Mouse (Mus musculus): ENCODE results near the gene Plcg2. TPM values are rescaled to one million over a fixed set of nuclear protein-coding genes. Genes with fewer than 3 reads are reported as not detected.

Gene Plcg2
- polyA plus RNA-seq, 1 experiment from 2014 or later, result 0.50 TPM

DNA sequence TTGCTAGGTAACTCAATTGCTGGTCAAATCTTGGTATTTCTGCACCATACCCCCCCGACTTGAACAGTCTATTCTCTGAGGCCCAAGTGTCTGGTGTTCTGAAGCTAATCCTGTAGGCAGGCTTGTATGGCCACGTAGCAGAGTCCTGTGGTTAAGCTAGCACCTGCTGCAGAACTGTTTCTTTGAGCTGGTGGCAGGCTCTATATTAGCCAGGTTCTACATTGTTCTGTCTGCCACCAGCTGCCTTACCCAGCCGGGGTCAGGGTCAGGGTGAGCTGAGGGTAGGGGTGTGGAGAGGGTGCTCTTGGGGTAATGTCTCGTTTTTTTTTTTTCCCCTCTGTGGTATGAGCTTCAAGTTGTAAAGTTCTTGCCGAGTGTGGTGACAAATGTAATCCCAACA lies 31.1 kb downstream of the Plcg2 start:
- WGBS, result 78% methylated on average over 5 of the region's 5 CpGs
- H3K4me3 ChIP-seq (ENCODE audit: low read depth, low read length), result no peak overlapping the region
- H3K27ac ChIP-seq (ENCODE audit: low read depth, low read length), result no peak overlapping the region
- no peak for ATAC-seq (ENCODE audit: low read depth)
- H3K4me2 ChIP-seq (ENCODE audit: low read depth, low read length), result no peak overlapping the region
- H3K27me3 ChIP-seq (ENCODE audit: control insufficient read depth, insufficient read depth, low read length), result no peaks in the 10 kb centered on the region
- H3K9ac ChIP-seq (replicated peaks; ENCODE audit: low read depth, low read length), result no peak overlapping the region
- no peaks in the 10 kb centered on the region for H3K36me3 ChIP-seq (ENCODE audit: control insufficient read depth, insufficient read depth, low read length)
- H3K4me1 ChIP-seq (ENCODE audit: control insufficient read depth, insufficient read depth, low read length), result no peaks in the 10 kb centered on the region
- H3K9me3 ChIP-seq (ENCODE audit: control insufficient read depth, low read length), result no peaks in the 10 kb centered on the region

DNA sequence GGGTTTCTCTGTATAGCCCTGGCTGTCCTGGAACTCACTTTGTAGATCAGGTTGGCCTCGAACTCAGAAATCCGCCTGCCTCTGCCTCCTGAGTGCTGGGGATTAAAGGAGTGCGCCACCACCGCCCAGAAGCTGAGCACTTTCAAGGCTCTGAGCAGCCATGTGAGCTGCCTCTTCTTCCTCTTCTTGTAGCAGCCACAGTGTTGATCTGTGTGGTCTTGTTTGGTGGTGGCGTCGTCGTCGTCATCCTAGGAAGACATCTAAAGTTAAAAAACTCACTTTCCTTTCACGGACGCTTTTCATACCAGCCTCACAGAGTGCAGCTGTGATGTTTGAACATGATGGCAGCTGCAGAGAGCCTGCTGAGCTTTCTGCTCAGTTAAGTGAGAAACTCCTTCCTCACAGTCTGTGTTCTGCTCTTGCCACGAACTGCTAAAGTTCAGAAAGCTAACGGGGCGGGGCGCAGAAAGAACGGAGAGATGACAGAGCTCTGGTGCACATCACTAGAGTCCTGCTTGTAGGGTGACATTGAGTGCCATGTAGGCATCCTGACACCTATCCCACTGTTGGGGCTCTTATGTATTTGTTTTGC lies 34.4 kb downstream of the Plcg2 start:
- Histone ChIP-seq H3K4me2 (ENCODE audit: low read depth, low read length) (no peak overlapping the region), H3K27me3 (ENCODE audit: control insufficient read depth, insufficient read depth, low read length) (no peaks in the 10 kb centered on the region), H3K9ac (replicated peaks; ENCODE audit: low read depth, low read length) (no peak overlapping the region), H3K4me3 (ENCODE audit: low read depth, low read length) (no peak overlapping the region), H3K36me3 (ENCODE audit: control insufficient read depth, insufficient read depth, low read length) (no peaks in the 10 kb centered on the region), H3K9me3 (ENCODE audit: control insufficient read depth, low read length) (no peaks in the 10 kb centered on the region), H3K27ac (ENCODE audit: low read depth, low read length) (no peak overlapping the region), H3K4me1 (ENCODE audit: control insufficient read depth, insufficient read depth, low read length) (no peaks in the 10 kb centered on the region)
- no peak for ATAC-seq (ENCODE audit: low read depth)
- WGBS, result 90% methylated on average over 15 of the region's 15 CpGs

DNA sequence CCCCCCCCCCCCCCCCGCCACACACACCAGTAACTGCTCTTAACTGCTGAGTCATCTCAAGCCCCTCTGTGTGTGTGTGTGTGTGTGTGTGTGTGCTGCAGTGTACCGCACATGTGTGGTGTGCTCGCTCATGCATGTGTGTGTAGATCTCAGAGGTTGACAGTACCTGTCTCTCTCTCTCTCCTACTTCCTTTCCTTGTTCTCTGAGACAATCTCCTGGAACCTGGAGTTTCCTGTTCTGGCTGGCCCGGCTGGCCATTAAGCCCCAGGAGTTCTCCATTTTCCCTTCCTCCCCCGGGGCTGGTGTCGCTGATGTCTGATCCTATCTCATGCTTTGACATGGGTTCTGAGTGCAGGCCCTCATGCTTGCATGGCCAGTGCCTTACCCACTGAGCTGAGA lies 38.8 kb downstream of the Plcg2 start:
- no peaks in the 10 kb centered on the region for H3K9me3 ChIP-seq (ENCODE audit: control insufficient read depth, low read length)

DNA sequence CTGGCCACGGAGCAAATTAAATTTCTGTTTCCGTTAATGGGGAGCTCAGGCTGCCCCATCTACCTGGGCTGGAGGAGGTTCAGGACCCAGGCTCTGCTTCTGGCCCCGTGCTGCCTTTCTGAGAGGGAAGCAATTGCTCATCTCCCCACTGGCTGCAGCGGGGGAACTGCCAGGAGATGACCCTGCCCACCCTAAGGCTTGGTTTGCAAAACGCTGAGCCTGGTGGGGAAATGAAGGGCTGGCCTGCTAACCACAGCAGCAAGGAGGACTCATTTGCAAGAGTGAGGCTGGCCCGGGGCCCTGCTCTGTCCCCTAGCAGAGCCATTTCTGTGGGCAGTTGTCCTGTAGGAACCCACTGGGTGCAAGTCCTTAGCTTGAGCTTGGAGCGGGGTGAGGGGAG lies 39.7 kb downstream of the Plcg2 start:
- Histone ChIP-seq H3K4me3 (ENCODE audit: low read depth, low read length) (no peak overlapping the region), H3K9ac (replicated peaks; ENCODE audit: low read depth, low read length) (no peak overlapping the region), H3K27me3 (ENCODE audit: control insufficient read depth, insufficient read depth, low read length) (no peaks in the 10 kb centered on the region), H3K36me3 (ENCODE audit: control insufficient read depth, insufficient read depth, low read length) (no peaks in the 10 kb centered on the region), H3K4me2 (ENCODE audit: low read depth, low read length) (no peak overlapping the region), H3K27ac (ENCODE audit: low read depth, low read length) (no peak overlapping the region), H3K9me3 (ENCODE audit: control insufficient read depth, low read length) (no peaks in the 10 kb centered on the region), H3K4me1 (ENCODE audit: control insufficient read depth, insufficient read depth, low read length) (no peaks in the 10 kb centered on the region)
- 72% methylated on average over 7 of the region's 7 CpGs for WGBS
- no peak for ATAC-seq (ENCODE audit: low read depth)

More for the DNA sequence above, 38.8 kb downstream of the Plcg2 start:
- no peak overlapping the region for H3K27ac ChIP-seq (ENCODE audit: low read depth, low read length)
- no peaks in the 10 kb centered on the region for H3K4me1 ChIP-seq (ENCODE audit: control insufficient read depth, insufficient read depth, low read length)
- H3K36me3 ChIP-seq (ENCODE audit: control insufficient read depth, insufficient read depth, low read length), result no peaks in the 10 kb centered on the region
- H3K9ac ChIP-seq (replicated peaks; ENCODE audit: low read depth, low read length), result no peak overlapping the region
- 63% methylated on average over 5 of the region's 6 CpGs for WGBS
- no peaks in the 10 kb centered on the region for H3K27me3 ChIP-seq (ENCODE audit: control insufficient read depth, insufficient read depth, low read length)
- no peak for ATAC-seq (ENCODE audit: low read depth)
- H3K4me3 ChIP-seq (ENCODE audit: low read depth, low read length), result no peak overlapping the region
- no peak overlapping the region for H3K4me2 ChIP-seq (ENCODE audit: low read depth, low read length)

DNA sequence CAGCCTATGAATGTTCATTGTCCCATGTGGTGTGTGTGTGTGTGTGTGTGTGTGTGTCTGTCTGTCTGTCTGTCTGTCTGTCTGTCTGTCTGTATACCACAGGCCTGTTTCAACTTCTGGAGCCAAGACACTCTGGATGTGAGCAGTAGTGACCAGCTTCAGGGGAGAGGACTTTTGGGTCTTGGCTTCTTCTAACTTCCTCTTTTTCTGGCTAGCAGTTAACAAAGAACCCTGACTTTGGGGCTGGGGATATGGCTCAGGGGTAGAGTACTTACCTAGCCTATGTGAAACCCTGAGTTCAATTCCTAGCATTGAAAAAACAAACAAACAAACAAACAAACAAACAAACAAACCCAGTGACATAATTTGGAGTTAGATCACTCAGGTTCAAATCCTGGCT lies 44.9 kb downstream of the Plcg2 start:
- Histone ChIP-seq H3K9me3 (ENCODE audit: control insufficient read depth, low read length) (no peaks in the 10 kb centered on the region), H3K4me1 (ENCODE audit: control insufficient read depth, insufficient read depth, low read length) (no peaks in the 10 kb centered on the region), H3K9ac (replicated peaks; ENCODE audit: low read depth, low read length) (no peak overlapping the region), H3K4me3 (ENCODE audit: low read depth, low read length) (no peak overlapping the region), H3K27me3 (ENCODE audit: control insufficient read depth, insufficient read depth, low read length) (no peaks in the 10 kb centered on the region), H3K27ac (ENCODE audit: low read depth, low read length) (no peak overlapping the region), H3K36me3 (ENCODE audit: control insufficient read depth, insufficient read depth, low read length) (no peaks in the 10 kb centered on the region), H3K4me2 (ENCODE audit: low read depth, low read length) (no peak overlapping the region)
- no peak for ATAC-seq (ENCODE audit: low read depth)

DNA sequence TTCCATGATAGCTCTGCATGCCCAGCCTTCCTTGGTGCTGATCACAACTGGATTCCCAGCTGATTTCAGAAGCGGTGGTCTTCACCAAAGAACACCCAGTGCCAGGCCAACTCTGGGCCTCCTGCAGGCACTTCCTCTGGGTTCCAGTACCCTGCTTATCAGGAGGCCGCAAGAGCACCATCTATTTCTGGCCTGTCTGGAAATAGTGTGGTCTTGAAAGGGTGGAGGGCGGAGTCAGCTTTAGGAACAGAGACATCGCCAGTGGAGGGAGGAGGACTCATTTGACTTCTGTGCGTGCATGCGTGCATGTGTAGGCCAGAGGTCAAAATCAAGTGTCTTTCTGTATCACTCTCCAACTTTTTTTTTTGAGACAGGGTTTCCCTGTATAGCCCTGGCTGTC lies 45.7 kb downstream of the Plcg2 start:
- Histone ChIP-seq H3K27me3 (ENCODE audit: control insufficient read depth, insufficient read depth, low read length) (no peaks in the 10 kb centered on the region), H3K4me1 (ENCODE audit: control insufficient read depth, insufficient read depth, low read length) (no peaks in the 10 kb centered on the region), H3K4me3 (ENCODE audit: low read depth, low read length) (no peak overlapping the region), H3K36me3 (ENCODE audit: control insufficient read depth, insufficient read depth, low read length) (no peaks in the 10 kb centered on the region), H3K9ac (replicated peaks; ENCODE audit: low read depth, low read length) (no peak overlapping the region), H3K9me3 (ENCODE audit: control insufficient read depth, low read length) (no peaks in the 10 kb centered on the region), H3K27ac (ENCODE audit: low read depth, low read length) (no peak overlapping the region), H3K4me2 (ENCODE audit: low read depth, low read length) (no peak overlapping the region)
- no peak for ATAC-seq (ENCODE audit: low read depth)
- 71% methylated on average over 6 of the region's 6 CpGs for WGBS

DNA sequence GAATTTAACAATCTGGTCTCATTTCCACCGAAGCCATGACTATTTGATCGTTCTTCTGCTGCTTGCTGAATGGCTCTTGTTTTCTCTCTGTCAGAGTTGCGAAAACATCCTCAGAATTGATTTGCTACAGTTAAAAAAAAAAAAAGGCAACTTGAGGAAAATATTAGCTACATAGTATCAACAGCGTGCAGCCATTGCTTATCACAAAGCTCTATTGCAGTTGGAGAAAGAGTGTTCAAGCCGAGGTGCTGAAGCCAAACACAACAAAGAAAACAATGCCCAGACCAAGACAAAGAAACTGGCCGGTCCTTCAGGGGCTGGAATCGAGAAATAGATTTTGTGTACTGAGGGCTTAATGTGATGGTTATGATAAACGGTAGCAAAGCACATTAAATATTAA lies 47.0 kb downstream of the Plcg2 start:
- Histone ChIP-seq H3K27me3 (ENCODE audit: control insufficient read depth, insufficient read depth, low read length) (no peaks in the 10 kb centered on the region), H3K4me2 (ENCODE audit: low read depth, low read length) (no peak overlapping the region), H3K4me3 (ENCODE audit: low read depth, low read length) (no peak overlapping the region), H3K4me1 (ENCODE audit: control insufficient read depth, insufficient read depth, low read length) (no peaks in the 10 kb centered on the region), H3K9ac (replicated peaks; ENCODE audit: low read depth, low read length) (no peak overlapping the region), H3K27ac (ENCODE audit: low read depth, low read length) (no peak overlapping the region), H3K9me3 (ENCODE audit: control insufficient read depth, low read length) (no peaks in the 10 kb centered on the region), H3K36me3 (ENCODE audit: control insufficient read depth, insufficient read depth, low read length) (no peaks in the 10 kb centered on the region)
- WGBS, result 62% methylated on average over 8 of the region's 8 CpGs
- no peak for ATAC-seq (ENCODE audit: low read depth)

DNA sequence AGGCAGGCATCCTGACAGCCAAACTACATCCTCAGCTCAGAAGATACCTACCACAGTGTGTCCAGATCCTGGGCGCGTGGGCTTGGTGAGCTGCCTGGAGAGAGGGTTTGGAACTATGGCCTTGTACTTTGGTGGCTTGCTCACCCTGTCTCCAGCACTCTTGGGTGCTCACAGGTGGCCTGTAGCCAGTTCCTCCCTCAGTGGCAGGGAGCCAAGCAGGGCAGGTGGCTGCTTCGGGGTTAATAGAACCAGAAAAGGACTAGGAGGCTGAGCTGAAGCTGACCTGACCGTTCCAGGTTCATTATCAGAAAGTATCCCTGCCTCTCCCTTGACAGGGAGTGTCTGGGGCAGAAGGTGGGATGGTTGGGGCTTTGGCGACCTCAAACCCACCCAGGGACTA lies 48.3 kb downstream of the Plcg2 start:
- H3K4me3 ChIP-seq (ENCODE audit: low read depth, low read length), result no peak overlapping the region
- no peaks in the 10 kb centered on the region for H3K4me1 ChIP-seq (ENCODE audit: control insufficient read depth, insufficient read depth, low read length)
- H3K4me2 ChIP-seq (ENCODE audit: low read depth, low read length), result no peak overlapping the region
- H3K27me3 ChIP-seq (ENCODE audit: control insufficient read depth, insufficient read depth, low read length), result no peaks in the 10 kb centered on the region
- H3K9me3 ChIP-seq (ENCODE audit: control insufficient read depth, low read length), result no peaks in the 10 kb centered on the region
- no peak for ATAC-seq (ENCODE audit: low read depth)
- WGBS, result 80% methylated on average over 5 of the region's 5 CpGs
- H3K27ac ChIP-seq (ENCODE audit: low read depth, low read length), result no peak overlapping the region
- H3K36me3 ChIP-seq (ENCODE audit: control insufficient read depth, insufficient read depth, low read length), result no peaks in the 10 kb centered on the region
- no peak overlapping the region for H3K9ac ChIP-seq (replicated peaks; ENCODE audit: low read depth, low read length)

DNA sequence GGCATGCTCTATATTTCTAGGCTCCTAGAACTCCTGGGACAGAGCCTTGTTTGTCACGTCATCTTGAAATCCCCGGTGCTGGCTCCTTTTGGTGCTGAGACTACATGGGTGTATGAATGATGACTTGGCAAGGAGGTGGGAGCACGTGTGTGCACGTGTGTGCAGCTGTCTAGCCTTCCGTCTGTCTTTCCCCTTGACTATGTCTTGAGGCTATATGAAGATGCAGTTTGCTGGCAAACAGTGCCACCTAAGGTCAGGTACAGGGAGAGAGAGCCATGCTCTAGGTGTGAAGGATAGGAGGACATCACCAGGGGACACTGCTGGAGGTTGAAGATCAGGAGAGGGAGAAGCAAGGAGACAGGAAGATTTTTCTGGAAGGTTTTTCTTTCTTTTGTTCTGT lies 49.9 kb downstream of the Plcg2 start:
- H3K27ac ChIP-seq (ENCODE audit: low read depth, low read length), result no peak overlapping the region
- H3K36me3 ChIP-seq (ENCODE audit: control insufficient read depth, insufficient read depth, low read length), result no peaks in the 10 kb centered on the region
- WGBS, result 93% methylated on average over 5 of the region's 5 CpGs
- no peak overlapping the region for H3K4me3 ChIP-seq (ENCODE audit: low read depth, low read length)
- H3K9ac ChIP-seq (replicated peaks; ENCODE audit: low read depth, low read length), result no peak overlapping the region
- no peak overlapping the region for H3K4me2 ChIP-seq (ENCODE audit: low read depth, low read length)
- H3K27me3 ChIP-seq (ENCODE audit: control insufficient read depth, insufficient read depth, low read length), result no peaks in the 10 kb centered on the region
- no peaks in the 10 kb centered on the region for H3K4me1 ChIP-seq (ENCODE audit: control insufficient read depth, insufficient read depth, low read length)
- no peak for ATAC-seq (ENCODE audit: low read depth)
- no peaks in the 10 kb centered on the region for H3K9me3 ChIP-seq (ENCODE audit: control insufficient read depth, low read length)

DNA sequence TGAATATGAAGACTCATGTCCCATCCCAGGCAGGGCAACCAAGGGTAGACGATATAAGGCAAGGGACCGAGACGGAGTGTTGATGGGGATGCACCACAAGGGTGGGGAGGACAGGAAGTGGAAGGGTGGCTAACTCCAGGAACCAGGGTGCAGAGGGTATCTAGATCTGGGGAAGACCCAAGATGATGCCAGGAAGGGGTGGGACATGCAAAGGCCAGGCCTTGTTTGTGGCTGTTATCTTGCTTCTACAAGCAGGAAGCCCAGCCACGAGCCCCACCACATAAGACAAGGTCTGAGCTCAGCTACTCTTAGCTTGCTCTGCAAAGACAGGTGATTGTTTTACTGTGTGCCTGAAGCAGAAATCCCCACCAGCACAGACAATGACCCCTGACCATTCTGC lies 50.4 kb downstream of the Plcg2 start:
- WGBS, result 86% methylated on average over 4 of the region's 4 CpGs
- no peaks in the 10 kb centered on the region for H3K36me3 ChIP-seq (ENCODE audit: control insufficient read depth, insufficient read depth, low read length)

More for the DNA sequence above, 50.4 kb downstream of the Plcg2 start:
- no peaks in the 10 kb centered on the region for H3K9me3 ChIP-seq (ENCODE audit: control insufficient read depth, low read length)
- no peak overlapping the region for H3K4me2 ChIP-seq (ENCODE audit: low read depth, low read length)
- H3K4me1 ChIP-seq (ENCODE audit: control insufficient read depth, insufficient read depth, low read length), result no peaks in the 10 kb centered on the region
- ATAC-seq (ENCODE audit: low read depth), result no peak
- H3K27ac ChIP-seq (ENCODE audit: low read depth, low read length), result no peak overlapping the region
- no peak overlapping the region for H3K9ac ChIP-seq (replicated peaks; ENCODE audit: low read depth, low read length)
- H3K27me3 ChIP-seq (ENCODE audit: control insufficient read depth, insufficient read depth, low read length), result no peaks in the 10 kb centered on the region
- no peak overlapping the region for H3K4me3 ChIP-seq (ENCODE audit: low read depth, low read length)
